Mouse (Mus musculus) limb, embryonic 12.5 days (tissue): ENCODE data around the gene Pik3r1. TPM values are rescaled to one million over a fixed set of nuclear protein-coding genes. Genes with fewer than 3 reads are reported as not detected.

Experiments
- ATAC-seq: fragments of 200-750 bp; cut with Nextera tagmentation; 2 replicates; pipeline ENCODE4 v1.8.0; 2017; ENCODE audit warnings: low read depth, moderate TSS enrichment; ENCODE audit not compliant: insufficient number of reproducible peaks, insufficient read depth, low FRiP score, low TSS enrichment
- H3K27ac ChIP-seq: fragments of 300-500 bp; sonication (generic); 2 replicates; pipeline ENCODE4 v1.5.1; 2016; ENCODE audit warnings: mild to moderate bottlenecking, moderate library complexity
- H3K27me3 ChIP-seq: fragments of 300-500 bp; sonication (generic); 2 replicates; pipeline ENCODE4 v1.6.1; 2016; ENCODE audit warnings: mild to moderate bottlenecking, moderate library complexity
- H3K36me3 ChIP-seq: fragments of 300-500 bp; sonication (generic); 2 replicates; pipeline ENCODE4 v1.6.1; 2016; ENCODE audit warnings: mild to moderate bottlenecking, moderate library complexity
- H3K4me1 ChIP-seq: fragments of 300-500 bp; sonication (generic); replicated peaks from 2 replicates; pipeline ENCODE4 v1.6.1; 2016
- H3K4me2 ChIP-seq: fragments of 300-500 bp; sonication (generic); 2 replicates; pipeline ENCODE4 v1.6.1; 2016; ENCODE audit warnings: mild to moderate bottlenecking, moderate library complexity
- H3K4me3 ChIP-seq: fragments of 300-500 bp; sonication (generic); replicated peaks from 2 replicates; pipeline ENCODE4 v1.5.1; 2016; ENCODE audit warnings: mild to moderate bottlenecking
- H3K9ac ChIP-seq: fragments of 300-500 bp; sonication (generic); replicated peaks from 2 replicates; pipeline ENCODE4 v1.6.1; 2016; ENCODE audit warnings: mild to moderate bottlenecking, moderate library complexity
- H3K9me3 ChIP-seq: fragments of 300-500 bp; sonication (generic); 2 replicates; pipeline ENCODE4 v1.6.1; 2016; ENCODE audit warnings: mild to moderate bottlenecking, moderate library complexity
- WGBS: fragments of 180-500 bp; shearing (Covaris S2); methylation state at CpG from one replicate; pipeline ENCODE4 v1.1.7; 2016; 5-methylcytosine and 5-hydroxymethylcytosine counted together
- polyA plus RNA-seq: library from polyadenylated mRNA; unstranded; fragments of >200 nt; fragmentation: Nextera tagmentation; extraction: Ambion mirVana; gene quantifications from 2 replicates; pipeline ENCODE4 v1.2.1, GENCODE M21; 2016

The Pik3r1 gene
- polyA plus RNA-seq, 1 experiment from 2014 or later = 20.7 TPM

- 82% methylated on average over 4 of the region's 4 CpGs for WGBS
- no peak overlapping the region for H3K9ac ChIP-seq
These were observed 90.0 kb downstream of the Pik3r1 start for GRCm38 (mm10) chr13:101678036-101678435.

GRCm38 (mm10) chr13:101673876-101674275 is 94.1 kb downstream of the Pik3r1 start:
- no peak overlapping the region for H3K4me2 ChIP-seq
- WGBS = 88% methylated on average over 3 of the region's 3 CpGs

More at GRCm38 (mm10) chr13:101678036-101678435, 90.0 kb downstream of the Pik3r1 start:
- H3K4me3 ChIP-seq = no peak overlapping the region
- H3K36me3 ChIP-seq = no peaks in the 10 kb centered on the region
- ATAC-seq = no peak
- H3K27ac ChIP-seq = no peak overlapping the region
- H3K4me2 ChIP-seq = no peak overlapping the region
- H3K27me3 ChIP-seq = no peaks in the 10 kb centered on the region
- no peaks in the 10 kb centered on the region for H3K9me3 ChIP-seq
- H3K4me1 ChIP-seq = no peaks in the 10 kb centered on the region

GRCm38 (mm10) chr13:101668859-101669258 is 99.2 kb downstream of the Pik3r1 start:
- ATAC-seq = no peak
- no peak overlapping the region for H3K4me3 ChIP-seq
- 22% methylated on average over 3 of the region's 3 CpGs for WGBS
- H3K4me1 ChIP-seq = no peaks in the 10 kb centered on the region
- H3K27ac ChIP-seq = no peak overlapping the region
- no peaks in the 10 kb centered on the region for H3K27me3 ChIP-seq
- H3K9me3 ChIP-seq = peaks cover 10% of the 10 kb centered on the region
- H3K9ac ChIP-seq = no peak overlapping the region
- H3K36me3 ChIP-seq = no peaks in the 10 kb centered on the region
- H3K4me2 ChIP-seq = no peak overlapping the region

More at GRCm38 (mm10) chr13:101673876-101674275, 94.1 kb downstream of the Pik3r1 start:
- Histone ChIP-seq H3K4me1 (no peaks in the 10 kb centered on the region), H3K4me3 (no peak overlapping the region), H3K9ac (no peak overlapping the region), H3K36me3 (no peaks in the 10 kb centered on the region), H3K27ac (no peak overlapping the region), H3K9me3 (no peaks in the 10 kb centered on the region), H3K27me3 (no peaks in the 10 kb centered on the region)
- ATAC-seq = no peak

- ATAC-seq = no peak
- Histone ChIP-seq H3K36me3 (no peaks in the 10 kb centered on the region), H3K4me3 (no peak overlapping the region), H3K4me2 (no peak overlapping the region), H3K9ac (no peak overlapping the region), H3K27ac (no peak overlapping the region), H3K4me1 (0 out of 2 replicates have a peak, but pooled peaks cover 2% of the 10 kb centered on the region), H3K9me3 (peaks cover 10% of the 10 kb centered on the region), H3K27me3 (no peaks in the 10 kb centered on the region)
- WGBS = 76% methylated on average over 5 of the region's 5 CpGs
These were observed 104.0 kb downstream of the Pik3r1 start for GRCm38 (mm10) chr13:101664010-101664409.

- Histone ChIP-seq H3K9ac (no peak overlapping the region), H3K27ac (no peak overlapping the region), H3K9me3 (peaks cover 7% of the 10 kb centered on the region; the same call in 1 of the 2 replicates), H3K4me2 (no peak overlapping the region), H3K27me3 (no peaks in the 10 kb centered on the region), H3K4me3 (no peak overlapping the region), H3K4me1 (0 out of 2 replicates have a peak, but pooled peaks cover 5% of the 10 kb centered on the region), H3K36me3 (no peaks in the 10 kb centered on the region)
- 97% methylated on average over 1 of the region's 1 CpGs for WGBS
- ATAC-seq = no peak
These were observed 105.1 kb downstream of the Pik3r1 start for GRCm38 (mm10) chr13:101662900-101663299.

- Histone ChIP-seq H3K9me3 (no peaks in the 10 kb centered on the region), H3K27me3 (no peaks in the 10 kb centered on the region), H3K4me2 (no peak overlapping the region), H3K36me3 (no peaks in the 10 kb centered on the region), H3K9ac (no peak overlapping the region), H3K4me3 (no peak overlapping the region), H3K4me1 (0 out of 2 replicates have a peak, but pooled peaks cover 5% of the 10 kb centered on the region), H3K27ac (no peak overlapping the region)
- 91% methylated on average over 6 of the region's 6 CpGs for WGBS
- ATAC-seq = no peak
These were observed 106.5 kb downstream of the Pik3r1 start for GRCm38 (mm10) chr13:101661567-101661966.

GRCm38 (mm10) chr13:101660187-101660586 is 107.8 kb downstream of the Pik3r1 start:
- Histone ChIP-seq H3K4me2 (no peak overlapping the region), H3K9ac (no peak overlapping the region), H3K4me3 (no peak overlapping the region), H3K36me3 (no peaks in the 10 kb centered on the region), H3K4me1 (0 out of 2 replicates have a peak, but pooled peaks cover 5% of the 10 kb centered on the region), H3K27me3 (no peaks in the 10 kb centered on the region), H3K9me3 (no peaks in the 10 kb centered on the region), H3K27ac (no peak overlapping the region)
- 93% methylated on average over 2 of the region's 2 CpGs for WGBS
- ATAC-seq = no peak

- no peak for ATAC-seq
- no peak overlapping the region for H3K4me2 ChIP-seq
- H3K9me3 ChIP-seq = no peaks in the 10 kb centered on the region
- H3K4me1 ChIP-seq = no peaks in the 10 kb centered on the region
- H3K27ac ChIP-seq = no peak overlapping the region
- no peaks in the 10 kb centered on the region for H3K36me3 ChIP-seq
- H3K9ac ChIP-seq = no peak overlapping the region
- WGBS = 95% methylated on average over 2 of the region's 2 CpGs
- H3K27me3 ChIP-seq = no peaks in the 10 kb centered on the region
- H3K4me3 ChIP-seq = no peak overlapping the region
These were observed 115.9 kb downstream of the Pik3r1 start for GRCm38 (mm10) chr13:101652131-101652530.

- Histone ChIP-seq H3K27me3 (no peaks in the 10 kb centered on the region; the same call in 1 of the 2 replicates), H3K9me3 (no peaks in the 10 kb centered on the region), H3K4me3 (no peak overlapping the region), H3K9ac (no peak overlapping the region), H3K36me3 (no peaks in the 10 kb centered on the region), H3K4me1 (no peaks in the 10 kb centered on the region), H3K27ac (no peak overlapping the region), H3K4me2 (no peak overlapping the region)
- ATAC-seq = no peak
- 84% methylated on average over 2 of the region's 2 CpGs for WGBS
These were observed 126.4 kb downstream of the Pik3r1 start for GRCm38 (mm10) chr13:101641632-101642031.

GRCm38 (mm10) chr13:101635837-101636236 is 132.2 kb downstream of the Pik3r1 start:
- no peak for ATAC-seq
- H3K4me1 ChIP-seq = no peaks in the 10 kb centered on the region
- no peaks in the 10 kb centered on the region for H3K36me3 ChIP-seq
- no peak overlapping the region for H3K9ac ChIP-seq
- no peaks in the 10 kb centered on the region; the same call in 1 of the 2 replicates for H3K27me3 ChIP-seq
- no peak overlapping the region for H3K4me3 ChIP-seq
- no peak overlapping the region for H3K4me2 ChIP-seq
- 64% methylated on average over 1 of the region's 1 CpGs for WGBS
- H3K27ac ChIP-seq = no peak overlapping the region
- H3K9me3 ChIP-seq = no peaks in the 10 kb centered on the region

GRCm38 (mm10) chr13:101634420-101634819 is 133.6 kb downstream of the Pik3r1 start:
- H3K9me3 ChIP-seq = no peaks in the 10 kb centered on the region

GRCm38 (mm10) chr13:101633620-101634019 is 134.4 kb downstream of the Pik3r1 start:
- Histone ChIP-seq H3K9ac (no peak overlapping the region), H3K9me3 (no peaks in the 10 kb centered on the region), H3K36me3 (no peaks in the 10 kb centered on the region), H3K4me1 (no peaks in the 10 kb centered on the region), H3K4me2 (no peak overlapping the region), H3K27me3 (no peaks in the 10 kb centered on the region; the same call in 1 of the 2 replicates), H3K4me3 (no peak overlapping the region), H3K27ac (no peak overlapping the region)
- ATAC-seq = no peak

More at GRCm38 (mm10) chr13:101634420-101634819, 133.6 kb downstream of the Pik3r1 start:
- Histone ChIP-seq H3K4me3 (no peak overlapping the region), H3K27me3 (no peaks in the 10 kb centered on the region; the same call in 1 of the 2 replicates), H3K4me2 (no peak overlapping the region), H3K4me1 (no peaks in the 10 kb centered on the region), H3K9ac (no peak overlapping the region), H3K27ac (no peak overlapping the region), H3K36me3 (no peaks in the 10 kb centered on the region)
- ATAC-seq = no peak
